Mouse (Mus musculus) heart, embryonic 14.5 days (tissue): ENCODE results near the gene Mlh1. TPM values are rescaled to one million over a fixed set of nuclear protein-coding genes. Genes with fewer than 3 reads are reported as not detected.
A peak's percentile ranks its signal among the peaks of the same experiment; 100 is the strongest.

Source experiments
- ATAC-seq: fragments of 200-750 bp; cut with Nextera tagmentation; 2 replicates; pipeline ENCODE4 v1.8.0; 2017; ENCODE audit warnings: low read depth, moderate TSS enrichment; ENCODE audit not compliant: insufficient number of reproducible peaks, insufficient read depth, low FRiP score
- H3K27ac ChIP-seq, 2 experiments: fragments of 200-500 bp in 1 of 2; fragments of 300-500 bp in 1 of 2; sonication (generic) in 1 of 2; replicated peaks in 1 of 2; 2 replicates each; pipeline ENCODE4 v1.5.1; 2012 to 2014; ENCODE audit warnings: low read depth in 2 of 2, low read length in 2 of 2, control low read depth in 1 of 2, mild to moderate bottlenecking in 1 of 2, mixed read lengths in 1 of 2; ENCODE audit not compliant: control insufficient read depth in 1 of 2, insufficient read depth in 1 of 2
- H3K27me3 ChIP-seq: fragments of 300-500 bp; sonication (generic); 2 replicates; pipeline ENCODE4 v1.6.1; 2014; ENCODE audit warnings: mild to moderate bottlenecking, low read length, control low read depth; ENCODE audit not compliant: control insufficient read depth, insufficient read depth
- H3K36me3 ChIP-seq: fragments of 300-500 bp; sonication (generic); 2 replicates; pipeline ENCODE4 v1.6.1; 2014; ENCODE audit warnings: mild to moderate bottlenecking, control low read depth, low read length, mixed read lengths; ENCODE audit not compliant: control insufficient read depth, insufficient read depth
- H3K4me1 ChIP-seq, 2 experiments: fragments of 200-500 bp in 1 of 2; fragments of 300-500 bp in 1 of 2; sonication (generic) in 1 of 2; 2 replicates each; pipeline ENCODE4 v1.6.1; 2012 to 2014; ENCODE audit warnings: low read length in 2 of 2, control low read depth in 1 of 2, mixed read lengths in 1 of 2; ENCODE audit not compliant: control insufficient read depth in 2 of 2, insufficient read depth in 2 of 2
- H3K4me2 ChIP-seq: fragments of 300-500 bp; sonication (generic); 2 replicates; pipeline ENCODE4 v1.6.1; 2014; ENCODE audit warnings: mild to moderate bottlenecking, low read length
- H3K4me3 ChIP-seq, 2 experiments: fragments of 200-500 bp in 1 of 2; fragments of 300-500 bp in 1 of 2; sonication (generic) in 1 of 2; 2 replicates each; pipeline ENCODE4 v1.5.1; 2012 to 2014; ENCODE audit warnings: low read length in 2 of 2, mild to moderate bottlenecking in 2 of 2, control low read depth in 1 of 2, low read depth in 1 of 2, moderate library complexity in 1 of 2; ENCODE audit not compliant: control insufficient read depth in 1 of 2, insufficient read depth in 1 of 2
- H3K9ac ChIP-seq: fragments of 300-500 bp; sonication (generic); 2 replicates; pipeline ENCODE4 v1.6.1; 2014; ENCODE audit warnings: mild to moderate bottlenecking, low read length
- H3K9me3 ChIP-seq: fragments of 300-500 bp; sonication (generic); 2 replicates; pipeline ENCODE4 v1.6.1; 2016; ENCODE audit warnings: low read length, control low read depth; ENCODE audit not compliant: control insufficient read depth
- WGBS: fragments of 180-500 bp; shearing (Covaris S2); extraction: QIAGEN DNeasy Blood & Tissue Kit; methylation state at CpG from one replicate; pipeline ENCODE4 v1.1.7; 2014; 5-methylcytosine and 5-hydroxymethylcytosine counted together
- polyA plus RNA-seq: library from polyadenylated mRNA; unstranded; fragments of >200 nt; fragmentation: Nextera tagmentation; extraction: Ambion mirVana; gene quantifications from 2 replicates; pipeline ENCODE4 v1.2.1, GENCODE M21; 2014

The Mlh1 gene
- polyA plus RNA-seq, 1 experiment from 2014 or later = 34.1 TPM

- Histone ChIP-seq H3K9ac (no peak overlapping the region; the same call in 1 of the 2 replicates), H3K4me2 (no peak overlapping the region), H3K36me3 (peaks cover 55% of the 10 kb centered on the region), H3K4me3 (no peak overlapping the region), H3K4me1 (peaks cover 14 to 29% of the 10 kb centered on the region in 2 experiments), H3K27me3 (no peaks in the 10 kb centered on the region), H3K27ac (no peak overlapping the region), H3K9me3 (no peaks in the 10 kb centered on the region)
- no peak for ATAC-seq
- 61% methylated on average over 6 of the region's 6 CpGs for WGBS
Measured at GRCm38 (mm10) chr9:111243384-111243783, 28.2 kb downstream of the Mlh1 start.

- WGBS = 77% methylated on average over 4 of the region's 4 CpGs
- H3K9ac ChIP-seq = no peak overlapping the region
Measured at GRCm38 (mm10) chr9:111239821-111240220, 31.8 kb downstream of the Mlh1 start.

DNA sequence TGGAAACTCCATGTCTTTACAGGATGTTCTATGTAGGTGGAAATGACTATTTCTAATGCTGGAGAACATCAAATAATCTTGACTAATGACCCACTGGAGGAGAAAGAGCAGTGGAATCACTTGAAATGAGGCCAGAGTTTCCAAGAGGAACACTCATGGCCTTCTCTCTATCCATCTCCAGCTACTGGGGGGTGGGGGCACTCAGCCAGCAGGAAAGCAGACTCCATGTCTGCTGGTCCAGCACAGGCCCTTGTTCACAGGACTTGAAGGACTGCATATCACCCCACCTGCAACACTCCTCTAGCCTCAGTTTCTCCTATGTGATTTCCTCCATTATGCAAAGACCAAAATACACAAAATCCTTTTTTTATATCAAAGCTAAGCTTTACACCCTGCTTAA lies 33.9 kb downstream of the Mlh1 start:
- no peak for ATAC-seq
- Histone ChIP-seq H3K36me3 (peaks cover 88% of the 10 kb centered on the region), H3K4me2 (no peak overlapping the region)

More at GRCm38 (mm10) chr9:111239821-111240220, 31.8 kb downstream of the Mlh1 start:
- Histone ChIP-seq H3K36me3 (peaks cover 74% of the 10 kb centered on the region), H3K4me1 (peaks cover 7 to 12% of the 10 kb centered on the region in 2 experiments), H3K27ac (no peak overlapping the region), H3K4me2 (no peak overlapping the region), H3K27me3 (no peaks in the 10 kb centered on the region), H3K9me3 (no peaks in the 10 kb centered on the region), H3K4me3 (no peak overlapping the region)
- ATAC-seq = no peak

GRCm38 (mm10) chr9:111234701-111235100 lies 36.9 kb downstream of the Mlh1 start:
- Histone ChIP-seq H3K9ac (no peak overlapping the region), H3K4me3 (no peak overlapping the region), H3K36me3 (peaks cover 98% of the 10 kb centered on the region), H3K9me3 (no peaks in the 10 kb centered on the region), H3K27ac (no peak overlapping the region), H3K4me1 (peaks cover 2 to 5% of the 10 kb centered on the region in 2 experiments; a peak in 1 of 4 replicates), H3K27me3 (no peaks in the 10 kb centered on the region), H3K4me2 (no peak overlapping the region)
- no peak for ATAC-seq
- WGBS = 81% methylated on average over 9 of the region's 9 CpGs

More for the DNA sequence above, 33.9 kb downstream of the Mlh1 start:
- H3K9ac ChIP-seq = no peak overlapping the region
- H3K4me3 ChIP-seq = no peak overlapping the region
- no peaks in the 10 kb centered on the region for H3K27me3 ChIP-seq
- H3K9me3 ChIP-seq = no peaks in the 10 kb centered on the region
- no peak overlapping the region for H3K27ac ChIP-seq
- H3K4me1 ChIP-seq = peaks cover 3 to 4% of the 10 kb centered on the region in 2 experiments; a peak in 1 of 4 replicates

DNA sequence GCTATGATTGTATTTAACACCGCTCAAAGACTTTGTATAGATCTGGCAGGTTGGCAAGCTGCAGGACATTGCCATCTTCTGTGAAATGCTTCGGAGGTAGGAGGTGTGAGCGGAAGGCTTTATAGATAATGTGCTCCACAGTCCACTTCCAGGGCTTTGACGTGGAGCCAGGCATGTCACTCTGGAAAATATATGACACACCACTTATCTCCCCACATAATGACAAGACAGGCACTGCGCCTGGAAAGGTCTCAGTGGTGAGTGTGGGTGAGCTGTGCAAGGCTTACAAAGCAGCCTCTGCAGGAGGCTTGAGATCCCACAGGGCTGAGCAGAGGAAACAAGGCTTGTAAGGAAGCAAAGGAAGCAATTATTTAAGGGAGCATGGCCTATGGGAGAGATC lies 43.1 kb downstream of the Mlh1 start:
- no peaks in the 10 kb centered on the region for H3K27me3 ChIP-seq
- H3K9ac ChIP-seq = no peak overlapping the region
- peaks cover 94% of the 10 kb centered on the region for H3K36me3 ChIP-seq
- peaks cover 22 to 47% of the 10 kb centered on the region in 2 experiments for H3K4me1 ChIP-seq
- H3K9me3 ChIP-seq = no peaks in the 10 kb centered on the region
- 17% methylated on average over 5 of the region's 5 CpGs for WGBS
- H3K4me3 ChIP-seq = no peak overlapping the region
- H3K27ac ChIP-seq = peak overlapping the region; percentile 61 to 62
- peak; percentile 91 for ATAC-seq
- no peak overlapping the region for H3K4me2 ChIP-seq

GRCm38 (mm10) chr9:111223406-111223805 lies 48.2 kb downstream of the Mlh1 start:
- Histone ChIP-seq H3K27me3 (no peaks in the 10 kb centered on the region), H3K4me2 (no peak overlapping the region), H3K9ac (no peak overlapping the region), H3K4me3 (no peak overlapping the region), H3K36me3 (peaks cover 95% of the 10 kb centered on the region), H3K9me3 (no peaks in the 10 kb centered on the region), H3K4me1 (peaks cover 12 to 30% of the 10 kb centered on the region in 2 experiments), H3K27ac (no peak overlapping the region)
- no peak for ATAC-seq
- 93% methylated on average over 5 of the region's 5 CpGs for WGBS

DNA sequence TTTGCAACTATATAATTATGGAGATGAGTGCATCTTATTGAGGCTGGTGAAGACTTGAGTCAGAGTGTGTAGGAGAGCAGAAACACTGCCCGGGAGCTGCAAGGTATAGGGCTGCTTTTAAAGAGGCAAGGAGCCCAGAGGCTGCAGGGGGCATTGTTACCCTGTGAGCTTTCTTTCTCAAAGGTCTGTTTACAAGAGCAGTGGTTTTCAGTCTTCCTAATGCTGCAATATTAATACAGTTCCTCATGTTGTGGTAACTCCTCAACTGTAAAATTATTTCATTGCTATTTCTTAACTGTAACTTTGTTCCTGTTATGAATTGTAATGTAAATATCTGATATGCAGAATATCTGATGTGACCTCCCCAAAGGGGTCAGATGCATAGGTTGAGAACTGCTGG lies 50.0 kb downstream of the Mlh1 start:
- H3K27ac ChIP-seq = no peak overlapping the region
- no peak overlapping the region for H3K4me3 ChIP-seq
- no peaks in the 10 kb centered on the region for H3K27me3 ChIP-seq
- peaks cover 0 to 14% of the 10 kb centered on the region in 2 experiments; a peak in 2 of 4 replicates for H3K4me1 ChIP-seq
- ATAC-seq = no peak
- no peaks in the 10 kb centered on the region for H3K9me3 ChIP-seq
- no peak overlapping the region for H3K9ac ChIP-seq
- H3K4me2 ChIP-seq = no peak overlapping the region
- H3K36me3 ChIP-seq = peaks cover 97% of the 10 kb centered on the region
- WGBS = 77% methylated on average over 1 of the region's 1 CpGs

DNA sequence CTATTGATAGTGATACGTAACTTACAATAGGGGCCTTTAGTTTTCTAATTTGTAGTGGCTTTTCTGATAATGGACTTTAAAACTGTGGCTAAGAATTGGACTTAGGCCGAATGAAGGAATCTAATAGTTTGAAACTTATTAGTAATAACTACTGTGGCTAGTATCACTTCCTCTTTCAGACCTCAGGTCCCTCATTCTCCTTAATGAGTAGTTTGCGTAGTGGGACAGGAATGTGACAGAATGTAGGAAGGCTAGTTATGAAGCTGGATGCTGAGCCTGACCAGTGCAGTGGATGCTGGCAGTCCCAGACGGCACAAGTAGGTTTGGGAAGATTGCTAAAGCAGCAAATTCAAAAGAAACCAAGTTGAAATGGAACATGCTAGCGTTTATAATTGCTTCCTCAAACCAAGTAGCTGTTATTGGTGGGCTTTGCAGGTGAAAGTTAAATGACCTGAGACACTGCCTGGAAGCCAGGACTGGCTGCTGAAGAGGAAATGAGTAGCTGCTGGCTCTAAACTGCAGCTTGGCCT lies 51.0 kb downstream of the Mlh1 start:
- peaks cover 99% of the 10 kb centered on the region for H3K36me3 ChIP-seq
- WGBS = 89% methylated on average over 5 of the region's 5 CpGs
- no peak for ATAC-seq
- no peak overlapping the region for H3K4me2 ChIP-seq
- no peak overlapping the region for H3K4me3 ChIP-seq
- H3K27ac ChIP-seq = no peak overlapping the region
- no peaks in the 10 kb centered on the region for H3K9me3 ChIP-seq
- no peak overlapping the region for H3K9ac ChIP-seq
- no peaks in the 10 kb centered on the region for H3K27me3 ChIP-seq
- peaks cover 0 to 4% of the 10 kb centered on the region in 2 experiments; a peak in 2 of 4 replicates for H3K4me1 ChIP-seq
